Mouse (Mus musculus): ENCODE results near the gene Shroom3. TPM values are rescaled to one million over a fixed set of nuclear protein-coding genes. Genes with fewer than 3 reads are reported as not detected.

Shroom3 gene
- polyA plus RNA-seq, 1 experiment from 2014 or later, result 8.0 TPM

- Histone ChIP-seq H3K4me2 (replicated peaks; ENCODE audit: low read depth) (no peak overlapping the region), H3K27ac (ENCODE audit: low read depth, low read length) (no peak overlapping the region), H3K4me1 (replicated peaks; ENCODE audit: control insufficient read depth, insufficient read depth, low read length) (no peaks in the 10 kb centered on the region), H3K4me3 (ENCODE audit: low read depth, low read length) (no peak overlapping the region), H3K9me3 (ENCODE audit: control insufficient read depth) (no peaks in the 10 kb centered on the region), H3K36me3 (ENCODE audit: control insufficient read depth, insufficient read depth) (no peaks in the 10 kb centered on the region), H3K27me3 (replicated peaks; ENCODE audit: control insufficient read depth, insufficient read depth, low read length) (no peaks in the 10 kb centered on the region), H3K9ac (ENCODE audit: low read depth, low read length) (no peak overlapping the region)
- TF ChIP-seq CTCF (IDR thresholded peaks at IDR 0.05; ENCODE audit: low read depth), result no peak
- no peak for ATAC-seq
- WGBS, result 63% methylated on average over 3 of the region's 3 CpGs
These were observed 58.6 kb downstream of the Shroom3 start for GRCm38 (mm10) chr5:92741802-92742201.

- WGBS, result 84% methylated on average over 5 of the region's 5 CpGs
- H3K27me3 ChIP-seq (replicated peaks; ENCODE audit: control insufficient read depth, insufficient read depth, low read length), result no peaks in the 10 kb centered on the region
- H3K4me2 ChIP-seq (replicated peaks; ENCODE audit: low read depth), result no peak overlapping the region
- no peak for TF ChIP-seq CTCF (IDR thresholded peaks at IDR 0.05; ENCODE audit: low read depth)
- H3K4me1 ChIP-seq (replicated peaks; ENCODE audit: control insufficient read depth, insufficient read depth, low read length), result no peaks in the 10 kb centered on the region
- no peak overlapping the region for H3K9ac ChIP-seq (ENCODE audit: low read depth, low read length)
- ATAC-seq, result no peak
- no peaks in the 10 kb centered on the region for H3K9me3 ChIP-seq (ENCODE audit: control insufficient read depth)
- H3K4me3 ChIP-seq (ENCODE audit: low read depth, low read length), result no peak overlapping the region
- no peak overlapping the region for H3K27ac ChIP-seq (ENCODE audit: low read depth, low read length)
- no peaks in the 10 kb centered on the region for H3K36me3 ChIP-seq (ENCODE audit: control insufficient read depth, insufficient read depth)
These were observed 59.5 kb downstream of the Shroom3 start for GRCm38 (mm10) chr5:92742701-92743100.

GRCm38 (mm10) chr5:92745390-92746253, 62.4 kb downstream of the Shroom3 start:
- H3K27ac ChIP-seq (ENCODE audit: low read depth, low read length), result peak overlapping the region; percentile 60
- TF ChIP-seq CTCF (IDR thresholded peaks at IDR 0.05; ENCODE audit: low read depth), result no peak
- no peaks in the 10 kb centered on the region for H3K36me3 ChIP-seq (ENCODE audit: control insufficient read depth, insufficient read depth)
- H3K4me2 ChIP-seq (replicated peaks; ENCODE audit: low read depth), result no peak overlapping the region
- no peak overlapping the region for H3K4me3 ChIP-seq (ENCODE audit: low read depth, low read length)
- no peaks in the 10 kb centered on the region for H3K9me3 ChIP-seq (ENCODE audit: control insufficient read depth)
- 36% methylated on average over 8 of the region's 8 CpGs for WGBS
- no peaks in the 10 kb centered on the region for H3K4me1 ChIP-seq (replicated peaks; ENCODE audit: control insufficient read depth, insufficient read depth, low read length)
- no peak overlapping the region for H3K9ac ChIP-seq (ENCODE audit: low read depth, low read length)
- ATAC-seq, result peak; percentile 92
- no peaks in the 10 kb centered on the region for H3K27me3 ChIP-seq (replicated peaks; ENCODE audit: control insufficient read depth, insufficient read depth, low read length)

GRCm38 (mm10) chr5:92751488-92751887, 68.3 kb downstream of the Shroom3 start:
- H3K4me2 ChIP-seq (replicated peaks; ENCODE audit: low read depth), result no peak overlapping the region

GRCm38 (mm10) chr5:92755241-92755775, 72.1 kb downstream of the Shroom3 start:
- no peaks in the 10 kb centered on the region for H3K4me1 ChIP-seq (replicated peaks; ENCODE audit: control insufficient read depth, insufficient read depth, low read length)
- ATAC-seq, result no peak
- H3K4me3 ChIP-seq (ENCODE audit: low read depth, low read length), result no peak overlapping the region
- TF ChIP-seq CTCF (IDR thresholded peaks at IDR 0.05; ENCODE audit: low read depth), result no peak
- no peaks in the 10 kb centered on the region for H3K27me3 ChIP-seq (replicated peaks; ENCODE audit: control insufficient read depth, insufficient read depth, low read length)
- no peaks in the 10 kb centered on the region for H3K36me3 ChIP-seq (ENCODE audit: control insufficient read depth, insufficient read depth)
- no peak overlapping the region for H3K27ac ChIP-seq (ENCODE audit: low read depth, low read length)
- H3K9me3 ChIP-seq (ENCODE audit: control insufficient read depth), result no peaks in the 10 kb centered on the region
- H3K4me2 ChIP-seq (replicated peaks; ENCODE audit: low read depth), result no peak overlapping the region
- no peak overlapping the region for H3K9ac ChIP-seq (ENCODE audit: low read depth, low read length)
- WGBS, result 84% methylated on average over 7 of the region's 7 CpGs

More at GRCm38 (mm10) chr5:92751488-92751887, 68.3 kb downstream of the Shroom3 start:
- TF ChIP-seq CTCF (IDR thresholded peaks at IDR 0.05; ENCODE audit: low read depth), result no peak
- Histone ChIP-seq H3K36me3 (ENCODE audit: control insufficient read depth, insufficient read depth) (no peaks in the 10 kb centered on the region), H3K27ac (ENCODE audit: low read depth, low read length) (no peak overlapping the region), H3K9ac (ENCODE audit: low read depth, low read length) (no peak overlapping the region), H3K9me3 (ENCODE audit: control insufficient read depth) (no peaks in the 10 kb centered on the region), H3K27me3 (replicated peaks; ENCODE audit: control insufficient read depth, insufficient read depth, low read length) (no peaks in the 10 kb centered on the region), H3K4me3 (ENCODE audit: low read depth, low read length) (no peak overlapping the region), H3K4me1 (replicated peaks; ENCODE audit: control insufficient read depth, insufficient read depth, low read length) (no peaks in the 10 kb centered on the region)
- no peak for ATAC-seq
- 89% methylated on average over 4 of the region's 4 CpGs for WGBS

- H3K27me3 ChIP-seq (replicated peaks; ENCODE audit: control insufficient read depth, insufficient read depth, low read length), result no peaks in the 10 kb centered on the region
- H3K4me3 ChIP-seq (ENCODE audit: low read depth, low read length), result no peak overlapping the region
- no peak overlapping the region for H3K9ac ChIP-seq (ENCODE audit: low read depth, low read length)
- H3K36me3 ChIP-seq (ENCODE audit: control insufficient read depth, insufficient read depth), result no peaks in the 10 kb centered on the region
- H3K4me1 ChIP-seq (replicated peaks; ENCODE audit: control insufficient read depth, insufficient read depth, low read length), result peaks cover 14% of the 10 kb centered on the region
- no peaks in the 10 kb centered on the region for H3K9me3 ChIP-seq (ENCODE audit: control insufficient read depth)
- no peak overlapping the region for H3K27ac ChIP-seq (ENCODE audit: low read depth, low read length)
- no peak for ATAC-seq
- 84% methylated on average over 6 of the region's 6 CpGs for WGBS
- H3K4me2 ChIP-seq (replicated peaks; ENCODE audit: low read depth), result no peak overlapping the region
- no peak for TF ChIP-seq CTCF (IDR thresholded peaks at IDR 0.05; ENCODE audit: low read depth)
These were observed 76.0 kb downstream of the Shroom3 start for GRCm38 (mm10) chr5:92759156-92759745.
